Mouse (Mus musculus): ENCODE data around the gene Eif5b. TPM values are rescaled to one million over a fixed set of nuclear protein-coding genes. Genes with fewer than 3 reads are reported as not detected.
"Not testable (repeated sequence)": the region's sequence is repeated elsewhere in the genome, so short reads cannot be mapped to it uniquely, and the experiment has no call there.

The Eif5b gene
- polyA plus RNA-seq, 1 experiment from 2014 or later, result 33.3 TPM

DNA sequence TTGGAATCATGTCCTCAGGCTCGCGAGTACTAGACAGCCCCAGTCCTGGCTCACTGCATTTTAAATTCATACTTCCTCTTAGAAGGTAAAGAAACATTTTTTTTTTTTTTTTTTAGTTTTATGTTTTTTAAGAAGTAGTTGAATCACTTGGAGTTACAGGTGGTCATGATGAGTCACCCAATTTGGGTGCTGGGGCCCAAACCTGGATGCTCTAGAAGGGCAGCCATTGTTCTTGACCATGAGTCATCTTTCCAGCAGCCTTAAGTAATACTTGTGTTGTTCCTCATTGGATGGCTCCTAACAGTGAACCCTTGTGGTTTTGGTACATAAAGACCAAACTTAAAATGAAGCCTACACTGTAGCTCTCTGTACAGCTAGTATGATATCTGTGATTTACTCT lies 41.1 kb downstream of the Eif5b start:
- no peak overlapping the region for H3K4me3 ChIP-seq (ENCODE audit: low read depth, low read length)
- ATAC-seq (replicated peaks; ENCODE audit: insufficient number of reproducible peaks, low FRiP score, low TSS enrichment, low read depth), result no peak
- no peak overlapping the region for H3K27ac ChIP-seq (replicated peaks; ENCODE audit: low read depth, low read length)
- no peak for DNase-seq (ENCODE audit: low spot score)
- 96% methylated on average over 2 of the region's 2 CpGs for WGBS
- no peak overlapping the region for H3K9ac ChIP-seq (replicated peaks; ENCODE audit: low read length)
- no peaks in the 10 kb centered on the region for H3K4me1 ChIP-seq (ENCODE audit: control insufficient read depth, insufficient read depth, low read length)
- no peaks in the 10 kb centered on the region; the same call in 1 of the 2 replicates for H3K9me3 ChIP-seq (replicated peaks; ENCODE audit: control insufficient read depth, low read length)
- no peak overlapping the region for H3K4me2 ChIP-seq (ENCODE audit: low read depth, low read length)
- peaks cover 10% of the 10 kb centered on the region for H3K36me3 ChIP-seq (replicated peaks; ENCODE audit: control insufficient read depth, insufficient read depth, low read depth, low read length)
- H3K27me3 ChIP-seq (ENCODE audit: control insufficient read depth, insufficient read depth, low read length), result no peaks in the 10 kb centered on the region

DNA sequence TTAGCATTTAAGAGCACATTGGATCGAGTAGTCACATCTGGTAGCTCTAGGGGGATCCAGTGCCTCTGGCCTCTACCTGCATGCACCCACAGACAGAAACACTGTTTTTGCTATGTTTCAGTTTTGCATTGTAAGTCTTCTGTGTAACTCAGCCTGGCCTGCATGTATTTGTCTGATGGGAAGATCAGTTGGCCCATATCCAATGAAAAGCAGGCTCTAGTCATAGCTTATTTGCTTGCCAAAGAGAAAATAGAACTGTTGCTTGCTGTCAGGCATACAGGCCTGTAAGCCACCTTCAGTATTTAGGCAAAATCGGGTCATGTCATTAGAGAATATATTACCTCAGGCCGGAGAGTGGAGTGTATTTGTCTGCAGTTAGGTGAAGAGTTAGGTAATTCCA lies 50.3 kb downstream of the Eif5b start:
- no peak for DNase-seq (ENCODE audit: low spot score)
- no peak overlapping the region for H3K9ac ChIP-seq (replicated peaks; ENCODE audit: low read length)
- no peaks in the 10 kb centered on the region for H3K4me1 ChIP-seq (ENCODE audit: control insufficient read depth, insufficient read depth, low read length)
- no peak overlapping the region for H3K4me3 ChIP-seq (ENCODE audit: low read depth, low read length)
- H3K9me3 ChIP-seq (replicated peaks; ENCODE audit: control insufficient read depth, low read length), result no peaks in the 10 kb centered on the region
- no peak for ATAC-seq (replicated peaks; ENCODE audit: insufficient number of reproducible peaks, low FRiP score, low TSS enrichment, low read depth)
- H3K4me2 ChIP-seq (ENCODE audit: low read depth, low read length), result no peak overlapping the region
- peaks cover 11% of the 10 kb centered on the region for H3K36me3 ChIP-seq (replicated peaks; ENCODE audit: control insufficient read depth, insufficient read depth, low read depth, low read length)
- no peak overlapping the region for H3K27ac ChIP-seq (replicated peaks; ENCODE audit: low read depth, low read length)
- WGBS, result 87% methylated on average over 3 of the region's 3 CpGs
- H3K27me3 ChIP-seq (ENCODE audit: control insufficient read depth, insufficient read depth, low read length), result no peaks in the 10 kb centered on the region

DNA sequence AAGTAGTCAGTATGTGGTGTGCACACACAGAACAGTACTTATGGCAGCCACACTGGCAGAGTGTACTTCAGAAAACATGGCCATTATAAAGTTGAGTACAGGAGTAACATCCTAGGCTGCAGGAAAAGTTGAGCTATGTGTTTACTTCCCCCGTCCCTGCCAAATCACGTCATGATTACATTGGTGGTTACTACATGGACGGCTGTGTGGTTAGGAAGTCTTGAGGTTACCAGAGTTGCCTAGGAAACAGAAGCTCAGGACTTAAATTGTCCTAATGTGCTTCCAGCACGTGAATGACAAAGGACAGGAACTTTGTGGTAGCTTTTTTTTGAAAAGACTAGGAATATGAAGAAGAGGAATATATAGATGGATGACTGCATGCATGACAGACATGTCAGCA lies 51.8 kb downstream of the Eif5b start:
- Histone ChIP-seq H3K4me2 (ENCODE audit: low read depth, low read length) (no peak overlapping the region), H3K9ac (replicated peaks; ENCODE audit: low read length) (no peak overlapping the region), H3K4me3 (ENCODE audit: low read depth, low read length) (no peak overlapping the region), H3K27me3 (ENCODE audit: control insufficient read depth, insufficient read depth, low read length) (no peaks in the 10 kb centered on the region), H3K9me3 (replicated peaks; ENCODE audit: control insufficient read depth, low read length) (no peaks in the 10 kb centered on the region), H3K36me3 (replicated peaks; ENCODE audit: control insufficient read depth, insufficient read depth, low read depth, low read length) (peaks cover 16% of the 10 kb centered on the region), H3K4me1 (ENCODE audit: control insufficient read depth, insufficient read depth, low read length) (no peaks in the 10 kb centered on the region), H3K27ac (replicated peaks; ENCODE audit: low read depth, low read length) (no peak overlapping the region)
- no peak for DNase-seq (ENCODE audit: low spot score)
- no peak for ATAC-seq (replicated peaks; ENCODE audit: insufficient number of reproducible peaks, low FRiP score, low TSS enrichment, low read depth)
- 87% methylated on average over 4 of the region's 4 CpGs for WGBS

DNA sequence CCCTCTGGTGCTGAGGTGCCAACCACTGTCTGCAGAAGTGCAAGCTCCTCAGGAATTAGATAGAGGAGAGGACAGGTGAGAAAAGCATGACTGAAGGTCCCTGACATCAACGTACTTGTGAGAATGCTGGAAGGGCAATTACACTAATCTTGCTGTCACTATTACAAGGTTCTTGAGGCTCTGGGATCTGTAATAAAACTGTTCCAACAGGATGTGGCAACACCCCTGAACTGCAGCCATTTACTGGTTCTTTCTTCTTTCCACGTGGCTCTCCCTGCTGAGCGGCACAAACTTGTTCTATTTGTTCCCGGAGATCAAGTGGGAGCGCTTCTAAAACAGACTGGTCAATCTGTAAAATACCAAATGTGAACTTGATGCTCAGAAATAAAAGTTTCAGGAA lies 57.4 kb downstream of the Eif5b start:
- ATAC-seq (replicated peaks; ENCODE audit: insufficient number of reproducible peaks, low FRiP score, low TSS enrichment, low read depth) (no peak), DNase-seq (ENCODE audit: low spot score) (no peak)
- 93% methylated on average over 5 of the region's 5 CpGs for WGBS
- H3K4me1 ChIP-seq (ENCODE audit: control insufficient read depth, insufficient read depth, low read length), result no peaks in the 10 kb centered on the region
- H3K4me2 ChIP-seq (ENCODE audit: low read depth, low read length), result no peak overlapping the region
- no peak overlapping the region for H3K27ac ChIP-seq (replicated peaks; ENCODE audit: low read depth, low read length)
- peaks cover 14% of the 10 kb centered on the region for H3K36me3 ChIP-seq (replicated peaks; ENCODE audit: control insufficient read depth, insufficient read depth, low read depth, low read length)
- H3K27me3 ChIP-seq (ENCODE audit: control insufficient read depth, insufficient read depth, low read length), result no peaks in the 10 kb centered on the region
- H3K9ac ChIP-seq (replicated peaks; ENCODE audit: low read length), result no peak overlapping the region
- H3K4me3 ChIP-seq (ENCODE audit: low read depth, low read length), result no peak overlapping the region
- H3K9me3 ChIP-seq (replicated peaks; ENCODE audit: control insufficient read depth, low read length), result no peaks in the 10 kb centered on the region

DNA sequence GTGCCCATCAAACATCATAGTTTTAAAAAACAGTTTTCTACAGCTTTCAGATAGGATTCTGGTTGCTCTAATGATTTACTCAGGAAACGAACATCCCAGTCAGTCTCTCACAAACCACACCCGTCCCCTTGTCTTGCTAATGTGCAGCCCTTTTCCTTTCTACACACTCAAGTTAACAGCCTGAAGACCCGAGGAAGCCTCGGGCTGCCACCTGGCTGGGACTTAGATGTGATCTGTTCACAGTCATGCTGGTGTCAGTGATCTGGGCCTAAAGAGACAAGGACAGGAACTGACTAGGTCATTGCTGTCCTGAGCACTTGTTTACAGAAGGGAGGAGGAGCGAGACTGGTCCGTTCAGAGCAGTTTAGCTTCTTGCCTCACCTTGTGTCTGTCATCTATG lies 60.6 kb downstream of the Eif5b start:
- ATAC-seq (replicated peaks; ENCODE audit: insufficient number of reproducible peaks, low FRiP score, low TSS enrichment, low read depth) (no peak), DNase-seq (ENCODE audit: low spot score) (no peak)
- H3K4me3 ChIP-seq (ENCODE audit: low read depth, low read length), result no peak overlapping the region
- no peaks in the 10 kb centered on the region for H3K9me3 ChIP-seq (replicated peaks; ENCODE audit: control insufficient read depth, low read length)
- no peaks in the 10 kb centered on the region for H3K4me1 ChIP-seq (ENCODE audit: control insufficient read depth, insufficient read depth, low read length)
- peaks cover 12% of the 10 kb centered on the region for H3K36me3 ChIP-seq (replicated peaks; ENCODE audit: control insufficient read depth, insufficient read depth, low read depth, low read length)
- H3K9ac ChIP-seq (replicated peaks; ENCODE audit: low read length), result no peak overlapping the region
- H3K27me3 ChIP-seq (ENCODE audit: control insufficient read depth, insufficient read depth, low read length), result no peaks in the 10 kb centered on the region
- no peak overlapping the region for H3K4me2 ChIP-seq (ENCODE audit: low read depth, low read length)
- 89% methylated on average over 6 of the region's 6 CpGs for WGBS
- H3K27ac ChIP-seq (replicated peaks; ENCODE audit: low read depth, low read length), result no peak overlapping the region

DNA sequence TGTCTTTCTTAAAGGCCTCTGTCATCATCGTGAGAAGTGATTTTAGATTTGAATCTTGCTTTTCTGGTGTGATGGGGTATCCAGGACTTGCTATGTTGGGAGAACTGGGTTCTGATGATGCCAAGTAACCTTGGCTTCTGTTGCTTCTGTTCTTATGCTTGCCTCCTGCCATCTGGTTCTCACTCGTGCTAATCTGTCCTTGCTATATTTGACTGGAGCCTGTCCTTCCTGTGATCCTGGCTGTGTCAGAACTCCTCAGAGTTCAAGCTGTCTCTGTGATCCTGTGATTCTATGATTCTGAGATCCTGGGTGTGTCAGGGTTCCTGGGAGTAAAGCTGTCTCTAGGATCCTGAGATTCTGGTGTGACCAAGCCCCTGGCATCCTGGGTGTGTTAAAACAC lies 64.3 kb downstream of the Eif5b start:
- WGBS, result 92% methylated on average over 2 of the region's 2 CpGs
- not testable (repeated sequence) for H3K4me2 ChIP-seq (ENCODE audit: low read depth, low read length); H3K27me3 ChIP-seq (ENCODE audit: control insufficient read depth, insufficient read depth, low read length); H3K9ac ChIP-seq (replicated peaks; ENCODE audit: low read length); H3K36me3 ChIP-seq (replicated peaks; ENCODE audit: control insufficient read depth, insufficient read depth, low read depth, low read length); ATAC-seq (replicated peaks; ENCODE audit: insufficient number of reproducible peaks, low FRiP score, low TSS enrichment, low read depth); H3K4me1 ChIP-seq (ENCODE audit: control insufficient read depth, insufficient read depth, low read length); DNase-seq (ENCODE audit: low spot score); H3K27ac ChIP-seq (replicated peaks; ENCODE audit: low read depth, low read length); H3K9me3 ChIP-seq (replicated peaks; ENCODE audit: control insufficient read depth, low read length); H3K4me3 ChIP-seq (ENCODE audit: low read depth, low read length)

DNA sequence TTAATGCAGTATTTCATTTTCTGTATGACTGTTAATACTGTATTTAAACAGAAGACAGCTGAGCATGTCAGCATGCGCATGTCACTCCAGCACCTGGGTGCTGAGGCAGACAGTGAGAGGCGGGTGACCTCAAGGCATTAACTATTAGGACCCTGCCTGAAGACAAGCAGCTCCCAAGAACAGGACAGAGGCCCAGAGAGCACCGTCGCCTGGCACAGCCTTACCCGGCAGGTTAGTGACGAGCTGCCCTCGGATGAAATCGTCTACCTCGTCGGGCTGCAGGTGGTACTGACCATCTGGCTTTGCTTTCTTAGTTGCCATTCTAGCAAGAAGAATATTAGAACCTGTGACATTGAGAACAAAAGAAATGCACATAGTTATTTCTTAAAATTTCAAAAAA lies 69.5 kb downstream of the Eif5b start:
- H3K9me3 ChIP-seq (replicated peaks; ENCODE audit: control insufficient read depth, low read length), result no peaks in the 10 kb centered on the region
- peaks cover 4% of the 10 kb centered on the region for H3K36me3 ChIP-seq (replicated peaks; ENCODE audit: control insufficient read depth, insufficient read depth, low read depth, low read length)
- H3K4me3 ChIP-seq (ENCODE audit: low read depth, low read length), result no peak overlapping the region
- WGBS, result 95% methylated on average over 10 of the region's 10 CpGs
- no peak overlapping the region for H3K9ac ChIP-seq (replicated peaks; ENCODE audit: low read length)
- H3K4me1 ChIP-seq (ENCODE audit: control insufficient read depth, insufficient read depth, low read length), result no peaks in the 10 kb centered on the region
- no peak overlapping the region for H3K27ac ChIP-seq (replicated peaks; ENCODE audit: low read depth, low read length)
- no peak overlapping the region for H3K4me2 ChIP-seq (ENCODE audit: low read depth, low read length)
- DNase-seq (ENCODE audit: low spot score) (no peak), ATAC-seq (replicated peaks; ENCODE audit: insufficient number of reproducible peaks, low FRiP score, low TSS enrichment, low read depth) (no peak)
- H3K27me3 ChIP-seq (ENCODE audit: control insufficient read depth, insufficient read depth, low read length), result no peaks in the 10 kb centered on the region

DNA sequence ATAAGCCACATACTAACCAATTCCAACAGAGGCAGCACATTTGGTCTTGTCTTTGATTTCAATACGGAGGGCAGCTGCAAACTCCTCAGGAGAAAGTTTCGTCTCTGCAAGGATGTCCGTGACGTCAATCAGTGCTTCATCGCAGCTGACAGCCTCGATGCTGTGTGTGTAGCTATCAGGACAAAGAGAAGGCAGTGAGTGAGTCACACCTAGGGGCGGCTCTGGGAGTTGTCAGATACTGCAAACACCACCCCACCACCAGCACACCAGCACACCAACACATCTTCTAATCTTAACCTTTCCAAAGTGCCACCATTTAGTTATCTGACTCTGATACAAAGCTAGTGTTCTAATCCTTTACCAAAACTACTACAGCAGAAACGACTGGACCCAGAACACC lies 73.5 kb downstream of the Eif5b start:
- DNase-seq (ENCODE audit: low spot score) (no peak), ATAC-seq (replicated peaks; ENCODE audit: insufficient number of reproducible peaks, low FRiP score, low TSS enrichment, low read depth) (no peak)
- no peaks in the 10 kb centered on the region; the same call in 1 of the 2 replicates for H3K36me3 ChIP-seq (replicated peaks; ENCODE audit: control insufficient read depth, insufficient read depth, low read depth, low read length)
- no peaks in the 10 kb centered on the region for H3K27me3 ChIP-seq (ENCODE audit: control insufficient read depth, insufficient read depth, low read length)
- H3K9ac ChIP-seq (replicated peaks; ENCODE audit: low read length), result no peak overlapping the region
- no peak overlapping the region for H3K4me2 ChIP-seq (ENCODE audit: low read depth, low read length)
- no peak overlapping the region for H3K4me3 ChIP-seq (ENCODE audit: low read depth, low read length)
- 84% methylated on average over 8 of the region's 8 CpGs for WGBS
- no peaks in the 10 kb centered on the region for H3K9me3 ChIP-seq (replicated peaks; ENCODE audit: control insufficient read depth, low read length)
- no peaks in the 10 kb centered on the region for H3K4me1 ChIP-seq (ENCODE audit: control insufficient read depth, insufficient read depth, low read length)
- no peak overlapping the region for H3K27ac ChIP-seq (replicated peaks; ENCODE audit: low read depth, low read length)

Measured in embryonic facial prominence, embryonic 11.5 days (tissue).